Mouse (Mus musculus): ENCODE data around the gene Olfr1497.

DNA sequence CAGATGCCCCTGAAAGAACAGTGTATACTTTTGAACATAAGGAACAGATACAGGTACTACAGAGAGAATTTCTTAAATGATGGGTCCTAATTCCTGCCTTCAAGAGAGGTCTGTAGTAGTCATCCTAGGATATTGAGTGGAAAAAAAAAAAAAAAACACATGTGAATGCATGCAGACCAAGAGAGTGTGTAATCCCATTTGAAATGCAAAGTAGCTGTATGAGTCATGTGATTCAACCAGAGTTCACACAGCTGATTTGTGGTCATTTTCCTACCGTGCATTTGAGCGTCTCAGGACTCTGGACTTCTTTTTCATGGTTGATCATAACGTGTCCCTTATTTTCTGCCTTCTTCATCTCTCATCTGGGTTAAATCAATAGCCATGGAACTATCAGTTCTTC lies 30.4 kb upstream of the Olfr1497 start:
- TF ChIP-seq CTCF (IDR thresholded peaks at IDR 0.05; ENCODE audit: extremely low read depth, insufficient read depth, insufficient read length, insufficient replicate concordance) (no peak), POLR2A (IDR thresholded peaks at IDR 0.05; ENCODE audit: low read depth, low read length) (no peak)

Data from spleen, adult 2 months (tissue).